Mouse (Mus musculus) thymus, postnatal 14 days (tissue): ENCODE measurements at regions not wholly inside any gene's neighbourhood (a gene's known extent, or its start where the extent isn't known, plus 50 kb on each side); places are given as distances from the start of the nearest gene placed in this dataset.
A peak's percentile ranks its signal among the peaks of the same experiment; 100 is the strongest.

Source experiments
- DNase-seq: peaks from one replicate; pipeline ENCODE4 v3.0.0; 2021

DNA sequence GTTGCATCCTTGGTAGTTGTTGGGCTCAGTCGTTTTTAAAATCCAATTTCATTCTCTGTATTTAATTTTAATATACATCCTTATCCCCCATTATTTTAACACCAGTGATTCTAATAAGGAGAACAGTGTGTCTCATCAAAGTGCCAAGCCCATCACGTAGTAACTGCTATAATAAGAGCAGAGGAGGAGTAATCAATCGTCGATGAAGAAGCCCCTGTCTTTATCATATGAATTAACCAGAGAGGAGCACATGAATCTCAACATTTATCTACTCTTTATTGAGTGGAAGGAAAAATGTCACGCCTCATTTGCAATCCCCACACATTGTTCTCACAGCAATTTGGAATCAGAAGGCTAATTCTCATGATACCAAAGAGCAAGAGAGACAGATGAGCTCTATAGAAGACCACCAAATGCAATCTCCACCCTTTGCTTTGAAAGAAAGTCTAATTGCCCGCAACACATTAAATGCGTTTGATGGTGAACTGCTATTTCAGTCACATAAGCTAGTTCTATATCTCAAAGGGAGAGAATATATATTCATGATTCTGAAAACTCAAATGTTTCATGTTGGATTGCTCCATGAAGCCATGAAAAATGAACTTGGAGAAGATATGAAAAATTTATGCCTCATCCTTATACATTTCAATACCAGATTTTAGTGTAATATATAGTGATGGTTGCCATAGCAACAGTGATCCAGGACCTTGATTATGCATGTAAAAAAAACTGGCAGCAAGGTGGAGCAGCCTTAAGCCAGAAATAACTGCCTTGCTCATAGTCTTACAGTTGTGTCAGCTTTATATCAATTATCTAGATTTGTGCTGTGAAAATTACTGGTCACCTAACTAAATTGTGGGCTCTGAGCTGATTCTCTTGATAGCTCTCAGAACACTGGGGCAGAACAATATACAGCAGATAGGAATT is 244.2 kb downstream of the Tmsb4x start:
- DNase-seq: no peak

DNA sequence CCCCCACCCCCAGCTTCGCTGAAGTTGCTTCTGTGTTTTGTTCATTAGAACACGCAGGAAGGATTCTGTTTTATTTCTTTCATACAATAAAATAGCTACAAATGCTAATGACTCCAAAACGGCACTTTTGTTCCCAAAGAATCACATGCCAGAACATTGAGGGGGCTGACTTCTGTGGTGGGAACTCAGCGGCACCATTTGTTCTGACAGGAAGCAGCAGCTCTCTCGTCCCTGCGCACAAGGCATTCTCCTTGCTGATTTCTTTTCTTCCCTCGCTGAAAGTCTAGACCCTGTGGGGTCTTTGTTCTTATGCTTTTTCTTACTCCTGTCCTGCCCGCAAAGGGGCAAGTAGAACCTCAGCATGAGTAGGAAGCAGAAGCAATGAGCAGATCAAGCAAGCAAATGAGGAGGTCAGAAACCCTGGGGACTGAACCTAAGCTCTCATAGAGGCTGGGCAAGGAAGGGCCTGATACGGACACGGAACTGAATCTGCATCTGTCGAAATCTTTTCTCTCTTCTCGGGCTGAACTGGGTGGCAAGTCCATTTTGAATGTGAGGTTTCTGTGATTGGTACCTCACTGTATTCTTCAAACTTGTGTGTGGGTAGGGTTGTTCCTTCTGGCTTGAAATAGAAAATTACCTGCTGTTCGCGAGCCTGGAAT is 256.5 kb downstream of the Tmsb4x start:
- DNase-seq: peak; percentile 9

DNA sequence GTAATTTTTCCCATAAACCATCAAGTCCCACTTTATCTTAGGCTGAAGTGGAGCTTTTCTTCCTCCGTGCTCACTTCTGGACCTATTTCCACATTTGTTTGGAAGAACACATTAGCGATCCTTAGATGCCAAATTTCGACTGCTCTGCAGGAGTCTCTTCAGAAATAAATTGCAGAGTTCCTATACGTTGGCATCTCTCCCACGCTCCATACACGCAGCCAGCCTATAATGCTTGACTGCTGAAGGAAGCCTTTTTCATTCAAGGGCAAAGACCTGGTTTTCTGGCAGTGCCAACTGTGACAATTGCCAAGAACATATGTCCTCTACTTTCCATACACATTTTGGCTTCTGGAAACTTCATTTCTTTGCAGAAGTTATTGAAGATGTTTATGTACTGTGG is 258.1 kb downstream of the Tmsb4x start:
- no peak for DNase-seq

DNA sequence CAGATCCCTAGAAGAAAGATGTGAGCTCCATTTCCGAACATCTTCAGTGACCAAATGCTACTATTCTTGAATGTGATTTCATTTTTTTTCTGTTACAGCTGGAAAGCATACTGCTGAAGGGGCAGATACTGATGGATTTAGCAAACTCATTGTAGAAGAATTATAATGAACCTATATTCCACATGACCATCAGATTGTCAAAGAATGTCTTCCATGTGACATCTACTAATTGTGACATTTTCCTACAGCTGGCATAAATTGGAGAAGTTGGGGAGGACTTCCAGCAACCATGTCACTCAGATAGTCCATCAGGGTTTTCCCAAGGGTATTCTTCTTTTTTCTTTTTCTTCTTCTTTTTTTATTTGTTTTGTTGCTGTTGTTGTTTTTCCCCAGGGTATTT is 263.2 kb downstream of the Tmsb4x start:
- DNase-seq: no peak

DNA sequence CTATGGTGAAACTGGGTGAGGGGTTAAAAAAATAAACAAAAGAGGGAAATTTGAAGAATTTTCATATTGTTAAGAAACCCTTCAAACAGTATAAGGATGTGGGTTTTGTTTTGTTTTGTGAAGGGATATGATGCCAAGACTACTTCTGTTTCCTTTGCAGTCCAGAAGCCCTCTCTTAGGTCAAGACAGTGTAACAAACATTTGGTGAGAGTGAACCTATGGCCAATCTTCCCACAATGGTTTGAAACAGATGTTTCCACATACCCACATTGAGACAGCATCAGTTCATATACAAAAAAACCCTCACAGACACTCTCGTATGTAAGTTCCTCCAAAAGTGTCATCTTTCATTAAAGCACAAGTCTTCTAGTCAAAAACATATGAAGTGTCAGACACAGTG is 263.6 kb downstream of the Tmsb4x start:
- DNase-seq: no peak

DNA sequence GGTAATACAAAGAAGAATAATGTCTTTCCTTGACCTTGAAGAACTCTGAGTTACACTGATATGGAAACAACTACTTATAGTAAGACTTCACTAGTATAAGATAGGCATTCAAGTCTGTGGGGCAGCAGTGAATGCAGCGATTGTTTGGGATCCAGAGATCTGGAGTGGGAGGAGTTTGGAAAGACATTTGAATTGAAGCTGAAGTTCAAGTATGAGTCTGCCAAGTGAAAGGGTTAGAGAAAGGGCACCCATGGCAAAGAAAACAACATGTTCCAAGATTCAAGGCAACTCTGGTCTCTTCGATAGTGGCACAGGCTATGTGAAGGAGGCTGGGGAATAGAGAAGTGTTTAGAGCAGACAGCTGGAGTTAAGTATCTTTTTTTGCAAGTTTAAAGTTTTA is 275.3 kb downstream of the Tmsb4x start:
- no peak for DNase-seq

DNA sequence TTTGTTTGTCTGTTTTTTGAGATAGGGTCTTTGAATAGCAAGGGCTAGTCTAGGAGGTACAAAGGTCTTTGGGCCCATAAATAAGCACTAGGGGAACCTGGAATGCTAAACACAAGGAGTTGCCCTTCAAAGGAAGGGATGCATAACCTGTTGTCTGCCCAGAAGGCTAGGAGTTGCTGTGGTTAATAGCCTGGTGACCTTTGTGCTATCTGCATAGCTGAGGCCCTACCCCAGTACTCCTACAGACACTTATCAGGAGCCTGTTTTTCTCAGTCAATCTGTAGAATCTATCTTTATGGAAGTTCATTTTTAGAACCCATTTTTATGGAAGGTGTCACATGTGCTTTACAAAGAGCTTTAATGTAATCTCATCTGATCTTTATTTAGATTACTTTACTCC is 276.6 kb downstream of the Tmsb4x start:
- DNase-seq: no peak

DNA sequence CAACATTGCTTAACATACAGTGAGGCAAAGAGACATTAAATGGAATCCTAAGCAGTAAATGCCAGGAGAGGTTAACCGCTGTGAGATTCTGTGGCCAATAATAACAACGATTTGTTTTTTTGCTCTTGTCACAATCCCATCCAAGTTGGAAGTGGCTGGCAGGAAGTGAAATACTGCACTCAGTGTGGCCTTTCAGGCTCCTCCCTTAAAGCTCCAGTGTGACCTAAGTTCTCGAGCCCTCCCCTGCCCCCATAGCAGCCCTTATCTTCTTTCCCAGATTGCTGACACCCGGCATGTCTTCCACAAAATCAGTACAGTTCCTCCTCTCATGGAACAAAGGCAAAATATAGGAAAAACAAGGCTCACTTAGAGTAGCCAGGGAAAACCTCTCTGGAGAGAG is 278.1 kb downstream of the Tmsb4x start:
- no peak for DNase-seq

DNA sequence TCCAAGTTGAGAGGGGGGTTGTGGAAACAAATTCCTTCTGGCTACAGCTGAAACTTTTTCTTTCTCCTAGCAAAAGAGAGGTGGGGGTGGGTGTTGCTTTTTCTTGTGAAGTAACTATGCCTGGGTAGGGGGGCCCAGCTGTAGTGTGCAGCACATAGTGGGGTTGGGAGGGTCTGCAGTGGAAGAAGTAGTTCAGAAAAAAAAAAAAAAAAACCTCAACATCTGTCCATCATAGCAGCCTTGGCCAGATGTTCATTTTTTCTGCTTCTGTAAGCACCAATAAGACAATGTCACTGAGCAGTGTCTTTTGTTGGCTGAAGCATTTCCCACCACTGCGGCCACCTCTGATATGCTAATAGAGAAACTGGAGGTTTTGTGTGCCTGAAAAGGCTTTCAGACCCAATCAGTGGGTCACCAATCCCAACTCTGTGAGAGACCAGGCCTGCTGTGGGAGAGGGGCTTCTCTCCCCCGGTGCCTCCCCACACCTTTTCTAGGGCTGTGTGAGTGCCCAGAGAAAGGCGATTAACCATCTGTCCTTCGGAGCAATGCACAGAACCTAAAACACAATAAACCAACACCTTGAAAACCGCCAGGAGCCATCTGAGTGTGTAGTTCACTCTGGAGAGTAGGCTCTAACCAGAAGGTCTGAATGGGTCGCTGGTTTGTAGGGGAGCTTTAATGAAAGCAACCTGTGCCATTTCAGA is 279.2 kb downstream of the Tmsb4x start:
- no peak for DNase-seq

DNA sequence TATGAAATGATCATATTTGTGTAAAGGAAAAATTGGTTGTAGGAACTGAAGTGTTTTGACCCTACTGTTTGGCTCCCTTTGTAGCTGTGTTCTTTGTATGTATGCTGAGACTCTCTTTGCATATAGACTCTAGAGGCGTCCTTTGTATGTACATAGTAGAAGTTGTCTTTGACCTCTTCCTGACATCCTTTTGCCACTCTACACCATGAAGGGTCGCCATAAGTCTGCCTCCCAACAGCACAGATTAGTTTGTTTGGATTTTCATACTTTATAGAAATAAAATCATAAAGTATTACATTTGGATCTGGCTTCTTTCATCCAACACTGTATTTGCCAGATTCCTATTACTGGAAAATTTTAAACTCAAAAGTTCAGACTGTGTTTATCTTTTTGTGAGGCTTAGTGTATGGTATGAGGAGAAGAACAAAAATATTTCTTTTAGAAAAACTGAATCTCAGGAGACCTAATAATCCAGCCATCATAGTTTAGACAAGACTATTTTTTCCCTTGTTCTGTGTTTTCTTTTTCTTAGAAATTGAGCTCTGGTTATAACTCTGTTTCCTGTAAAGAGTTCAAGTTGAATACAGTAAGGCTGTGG is 293.7 kb downstream of the Tmsb4x start:
- DNase-seq: no peak

DNA sequence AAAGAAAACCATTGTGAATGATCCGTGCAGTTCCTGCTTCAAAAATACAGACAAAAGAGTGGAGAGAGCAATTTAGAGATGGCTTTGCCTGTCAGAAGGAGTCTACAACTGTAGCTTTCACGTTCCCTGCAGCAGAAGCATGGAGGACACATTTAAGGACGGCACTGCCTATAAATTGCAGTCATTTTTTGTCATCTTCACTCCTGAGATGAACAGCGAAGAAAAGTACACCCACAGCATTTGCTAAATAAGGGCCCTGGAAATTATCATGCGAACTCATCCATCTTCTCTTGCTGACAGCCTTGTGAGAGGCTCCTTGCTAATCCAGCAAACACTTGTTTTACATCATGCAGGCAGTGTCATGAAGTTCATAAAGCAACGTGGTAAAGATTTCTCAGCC is 302.5 kb downstream of the Tmsb4x start:
- no peak for DNase-seq

DNA sequence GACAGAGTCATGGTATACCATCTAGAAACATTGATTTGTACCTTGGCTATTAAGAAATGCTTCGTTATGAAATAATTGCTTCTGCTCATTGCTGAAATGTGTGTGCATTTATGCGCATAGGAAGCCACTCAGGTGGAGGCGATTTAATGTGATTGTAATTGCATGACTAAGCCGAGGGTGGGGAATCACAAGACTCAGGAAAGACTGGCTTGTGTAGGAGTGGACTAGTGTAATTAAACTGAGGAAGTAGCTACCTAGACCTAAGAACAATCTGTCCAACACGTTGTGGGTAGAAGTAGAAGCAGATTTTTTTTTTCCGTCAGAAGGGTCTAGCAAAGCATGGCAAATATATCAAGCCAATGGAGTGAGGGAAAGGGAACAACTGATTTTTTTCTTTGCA is 308.4 kb downstream of the Tmsb4x start:
- DNase-seq: no peak

DNA sequence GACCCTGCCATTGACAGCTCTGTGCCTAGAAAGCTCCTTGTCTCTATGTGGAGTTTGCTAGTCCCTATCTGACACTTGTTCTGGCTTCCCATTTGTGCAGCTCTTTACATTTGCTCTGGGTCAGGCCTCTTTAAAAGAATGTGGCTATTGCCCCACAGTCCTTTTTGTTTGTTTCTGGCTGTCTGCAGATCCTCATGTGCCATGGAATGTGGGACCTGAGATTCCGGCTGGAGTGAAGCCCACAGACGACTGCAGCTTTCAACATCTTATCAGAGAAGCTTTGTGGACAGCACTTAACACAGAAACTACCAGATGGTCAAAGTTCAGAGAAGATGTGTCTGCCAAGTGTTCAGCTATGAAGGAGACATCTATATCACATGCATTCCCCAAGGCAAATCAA is 309.7 kb upstream of the Egfl6 start:
- DNase-seq: no peak

DNA sequence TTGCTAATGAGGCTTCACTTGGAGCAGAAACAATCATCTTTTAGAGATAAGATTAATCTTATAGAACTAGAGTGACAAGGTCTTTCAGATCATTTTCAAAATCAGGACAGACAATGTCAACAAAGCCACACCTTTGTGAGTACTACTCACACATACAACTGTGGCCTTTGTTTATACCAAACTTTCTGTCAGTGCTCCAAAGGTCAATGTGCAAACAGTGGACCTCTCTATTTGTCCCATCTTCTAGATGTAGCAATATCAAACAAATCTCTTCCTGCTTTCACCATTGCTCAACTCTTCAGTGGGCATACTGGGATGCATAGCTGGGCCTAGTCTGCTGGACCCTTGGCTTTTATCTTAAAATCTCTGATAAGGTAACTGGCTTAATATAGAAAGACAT is 300.9 kb upstream of the Egfl6 start:
- DNase-seq: no peak

DNA sequence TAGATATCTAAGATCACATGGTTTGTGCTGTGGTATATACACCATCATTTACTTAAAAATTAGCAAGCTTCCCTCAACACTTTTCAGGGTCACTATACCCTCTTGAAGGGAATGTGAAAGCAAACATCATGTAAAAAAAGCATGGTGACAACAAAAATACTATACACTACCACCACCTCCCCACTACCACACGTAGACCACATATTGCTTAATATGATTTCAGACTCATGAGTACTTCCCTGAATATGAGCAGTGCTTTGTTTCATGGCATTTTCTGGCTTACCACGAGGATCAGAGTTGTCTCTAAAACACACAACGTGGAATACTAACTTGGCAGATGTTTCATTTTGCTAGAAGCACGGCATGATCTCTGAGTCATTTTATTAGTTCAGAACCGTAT is 284.0 kb upstream of the Egfl6 start:
- no peak for DNase-seq

DNA sequence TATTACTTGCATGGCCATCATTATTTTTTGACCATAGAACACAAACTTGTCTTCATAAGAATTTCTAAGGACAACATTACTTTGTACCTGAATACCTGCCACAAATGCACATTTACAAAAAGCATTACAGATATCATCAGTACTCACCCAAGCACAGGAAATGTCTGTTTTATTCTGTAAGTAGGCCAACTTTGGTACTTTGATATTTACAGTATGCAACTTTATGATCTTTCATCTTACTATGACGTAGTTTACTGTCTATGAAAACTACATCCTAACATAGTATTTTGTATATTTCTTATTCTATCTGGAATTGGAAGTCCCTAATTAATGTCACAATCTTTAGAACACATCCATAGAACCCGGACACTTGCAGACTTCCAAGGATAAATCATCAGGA is 282.2 kb upstream of the Egfl6 start:
- DNase-seq: no peak
